Mouse (Mus musculus): Measurements from ENCODE around the gene Ddi2.
A peak's percentile ranks its signal among the peaks of the same experiment; 100 is the strongest.

The Ddi2 gene

GRCm38 (mm10) chr4:141631250-141631649, 92.0 kb downstream of the Ddi2 start:
- no peaks in the 10 kb centered on the region for H3K27me3 ChIP-seq (ENCODE audit: insufficient read depth, low read length)
- H3K4me3 ChIP-seq (replicated peaks; ENCODE audit: low read length): peak overlapping the region; percentile 45
- H3K36me3 ChIP-seq (ENCODE audit: insufficient read depth, low read length): peaks cover 32% of the 10 kb centered on the region
- peaks cover 55% of the 10 kb centered on the region for H3K4me1 ChIP-seq (replicated peaks; ENCODE audit: low read depth, low read length)
- TF ChIP-seq CTCF (conservative IDR thresholded peaks at IDR 0.05; ENCODE audit: low read length) (no peak), NANOG (IDR thresholded peaks at IDR 0.05; ENCODE audit: borderline replicate concordance, low read length) (no peak)
- H3K9me3 ChIP-seq (ENCODE audit: low read length): no peaks in the 10 kb centered on the region

DNA sequence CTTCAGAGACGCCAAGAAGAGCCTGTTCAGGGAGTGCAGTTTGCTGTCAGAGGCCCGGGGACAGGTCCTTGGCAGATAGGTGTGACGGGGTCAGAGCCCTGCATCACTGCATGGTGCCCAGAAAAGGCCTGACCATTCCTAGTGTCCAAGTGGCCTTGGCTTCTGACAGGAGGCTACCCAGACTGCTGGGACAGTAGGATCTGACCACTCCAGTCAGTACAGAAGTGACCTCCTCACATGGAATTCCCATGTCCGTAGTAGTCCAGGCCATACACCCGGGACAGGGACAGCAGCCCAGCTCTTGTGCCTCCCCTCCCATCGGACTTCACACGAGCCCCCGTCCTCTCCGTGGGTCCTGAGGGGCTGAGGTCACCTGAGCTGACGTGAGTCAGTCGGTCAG, 93.2 kb downstream of the Ddi2 start:
- peaks cover 32% of the 10 kb centered on the region for H3K36me3 ChIP-seq (ENCODE audit: insufficient read depth, low read length)
- H3K9me3 ChIP-seq (ENCODE audit: low read length): no peaks in the 10 kb centered on the region
- H3K4me3 ChIP-seq (replicated peaks; ENCODE audit: low read length): no peak overlapping the region
- H3K27me3 ChIP-seq (ENCODE audit: insufficient read depth, low read length): no peaks in the 10 kb centered on the region
- peaks cover 61% of the 10 kb centered on the region for H3K4me1 ChIP-seq (replicated peaks; ENCODE audit: low read depth, low read length)
- TF ChIP-seq NANOG (IDR thresholded peaks at IDR 0.05; ENCODE audit: borderline replicate concordance, low read length) (no peak), POU5F1 (IDR thresholded peaks at IDR 0.05; ENCODE audit: borderline replicate concordance, low read length) (no peak), CTCF (conservative IDR thresholded peaks at IDR 0.05; ENCODE audit: low read length) (no peak)

DNA sequence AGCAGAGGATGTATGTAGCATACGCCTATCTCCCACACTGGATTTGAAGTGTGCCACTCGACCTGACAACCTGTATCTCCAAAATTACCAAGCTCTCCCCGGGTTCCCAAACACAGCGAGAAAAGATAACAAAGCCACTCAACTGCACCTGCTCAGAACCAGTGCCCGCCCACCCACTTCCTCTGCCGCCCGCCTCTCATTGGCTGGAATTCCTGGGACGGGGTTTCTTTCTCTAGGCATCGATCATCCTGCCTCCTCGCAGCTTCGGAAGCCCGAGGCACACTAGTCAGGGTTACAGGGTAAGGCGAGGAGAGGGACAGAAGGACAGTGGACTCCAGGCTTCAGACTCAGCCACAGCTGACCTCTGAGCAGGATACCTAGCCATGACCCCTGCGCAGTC, 94.6 kb downstream of the Ddi2 start:
- peaks cover 72% of the 10 kb centered on the region for H3K4me1 ChIP-seq (replicated peaks; ENCODE audit: low read depth, low read length)
- no peaks in the 10 kb centered on the region for H3K9me3 ChIP-seq (ENCODE audit: low read length)
- peak overlapping the region; percentile 26; the same call in 1 of the 2 replicates for H3K4me3 ChIP-seq (replicated peaks; ENCODE audit: low read length)
- H3K27me3 ChIP-seq (ENCODE audit: insufficient read depth, low read length): no peaks in the 10 kb centered on the region
- H3K36me3 ChIP-seq (ENCODE audit: insufficient read depth, low read length): peaks cover 32% of the 10 kb centered on the region
- TF ChIP-seq NANOG (IDR thresholded peaks at IDR 0.05; ENCODE audit: borderline replicate concordance, low read length) (no peak), CTCF (conservative IDR thresholded peaks at IDR 0.05; ENCODE audit: low read length) (no peak), POU5F1 (IDR thresholded peaks at IDR 0.05; ENCODE audit: borderline replicate concordance, low read length) (no peak)

All from E14TG2a.4 (cell line).